Mouse (Mus musculus) liver, adult 2 months (tissue): ENCODE data around the gene Slc5a2. TPM values are rescaled to one million over a fixed set of nuclear protein-coding genes. Genes with fewer than 3 reads are reported as not detected.

Experiments
- DNase-seq: peaks from one replicate; pipeline ENCODE4 v3.0.0-alpha.2; 2011; ENCODE audit warnings: low read depth, low spot score; ENCODE audit errors: extremely low read depth
- H3K27ac ChIP-seq: fragments of 200-500 bp; replicated peaks from 2 replicates; pipeline ENCODE4 v1.5.1; 2012; ENCODE audit warnings: low read depth, mild to moderate bottlenecking, control low read depth, inconsistent platforms, low read length; ENCODE audit not compliant: insufficient read depth
- H3K27me3 ChIP-seq: fragments of 200-500 bp; 2 replicates; pipeline ENCODE4 v1.6.1; 2012; ENCODE audit warnings: mild to moderate bottlenecking, moderate library complexity, low read length, inconsistent platforms; ENCODE audit not compliant: control insufficient read depth, insufficient read depth
- H3K36me3 ChIP-seq: fragments of 200-500 bp; 2 replicates; pipeline ENCODE4 v1.6.1; 2012; ENCODE audit warnings: low read length, inconsistent platforms; ENCODE audit not compliant: control insufficient read depth, insufficient read depth
- H3K4me1 ChIP-seq: fragments of 200-500 bp; 2 replicates; pipeline ENCODE4 v1.6.1; 2011; ENCODE audit warnings: low read length; ENCODE audit not compliant: control insufficient read depth, insufficient read depth
- H3K4me3 ChIP-seq: fragments of 200-500 bp; 2 replicates; pipeline ENCODE4 v1.5.1; 2011; ENCODE audit warnings: low read depth, mild to moderate bottlenecking, control low read depth, low read length, moderate library complexity; ENCODE audit not compliant: insufficient read depth
- H3K79me2 ChIP-seq: fragments of 200-500 bp; 2 replicates; pipeline ENCODE4 v1.6.1; 2012; ENCODE audit warnings: inconsistent platforms, mild to moderate bottlenecking, low read length, moderate library complexity; ENCODE audit not compliant: control insufficient read depth, insufficient read depth
- H3K9ac ChIP-seq: fragments of 200-500 bp; 2 replicates; pipeline ENCODE4 v1.6.1; 2012; ENCODE audit warnings: low read depth, mild to moderate bottlenecking, control low read depth, inconsistent platforms, low read length
- CTCF ChIP-seq: fragments of 200-500 bp; IDR thresholded peaks from 2 replicates; pipeline ENCODE4 v1.5.1; 2011; ENCODE audit warnings: low read depth, low read length, control low read depth
- POLR2A ChIP-seq: fragments of 200-500 bp; IDR thresholded peaks from 2 replicates; pipeline ENCODE4 v1.6.1; 2011; ENCODE audit warnings: low read length, control low read depth; ENCODE audit not compliant: insufficient read depth; ENCODE audit errors: extremely low read depth
- WGBS: fragments of 180-500 bp; shearing (Covaris S2); methylation state at CpG from one replicate; pipeline ENCODE4 v1.1.7; 2018; 5-methylcytosine and 5-hydroxymethylcytosine counted together
- polyA plus RNA-seq: library from polyadenylated mRNA; depleted of rRNA; stranded (reverse); fragments of >200 nt; gene quantifications from 2 replicates; pipeline ENCODE4 v1.2.3, GENCODE M21; 2012
- total RNA-seq: library from RNA; depleted of rRNA; stranded (reverse); fragments of >200 nt; gene quantifications from 2 replicates; pipeline ENCODE4 v1.2.3, GENCODE M21; 2014

The Slc5a2 gene
- total and polyA plus RNA-seq, 2 experiments, result not detected

GRCm38 (mm10) chr7:128236426-128236825 is 29.0 kb upstream of the Slc5a2 start:
- WGBS, result 98% methylated on average over 13 of the region's 13 CpGs
- TF ChIP-seq CTCF (no peak), POLR2A (no peak)
- no peak for DNase-seq
- no peak overlapping the region for H3K9ac ChIP-seq
- H3K27me3 ChIP-seq, result no peaks in the 10 kb centered on the region
- H3K79me2 ChIP-seq, result no peaks in the 10 kb centered on the region
- no peaks in the 10 kb centered on the region for H3K36me3 ChIP-seq
- peaks cover 19% of the 10 kb centered on the region for H3K4me1 ChIP-seq
- no peak overlapping the region; the same call in 1 of the 2 replicates for H3K4me3 ChIP-seq
- H3K27ac ChIP-seq, result peak overlapping the region; percentile 88

DNA sequence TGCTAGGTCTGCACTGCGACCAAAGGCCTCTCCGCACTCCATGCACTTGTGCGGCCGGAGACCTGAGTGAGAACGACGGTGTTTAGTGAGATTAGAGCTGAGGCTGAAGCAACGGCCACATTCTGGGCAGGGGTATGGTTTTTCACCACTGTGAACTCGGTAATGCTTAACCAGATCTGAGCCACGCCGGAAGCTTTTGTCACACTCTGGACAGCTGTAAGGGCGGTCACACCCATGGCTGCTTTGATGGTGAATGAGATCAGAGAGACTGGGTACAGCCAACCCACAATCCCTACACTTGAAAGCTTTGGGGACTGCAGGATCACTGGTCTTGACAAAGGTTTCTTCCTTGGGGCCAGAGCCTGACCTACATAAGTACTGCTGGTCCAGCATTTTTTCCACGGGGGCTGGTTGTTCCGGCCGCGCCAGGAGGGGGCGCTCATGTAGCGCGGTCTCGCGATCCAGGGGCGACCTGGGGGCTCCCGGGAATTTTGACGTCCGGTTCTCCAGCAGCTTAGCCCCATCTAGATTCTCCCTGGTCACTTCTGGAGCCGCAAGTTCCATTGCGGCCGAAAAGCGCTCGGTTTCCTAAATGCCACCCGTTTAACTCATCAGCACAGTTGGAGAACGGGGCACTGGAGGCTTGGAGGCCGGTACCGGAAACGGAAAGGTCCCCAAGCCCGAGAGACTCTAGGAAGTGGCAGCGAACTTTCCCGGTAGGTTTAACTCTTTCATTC is 28.4 kb upstream of the Slc5a2 start, which contains the start of gene Armc5:
TSS of gene Armc5 (plus strand) at position 487 of the 737 bp plus-strand sequence.
- Histone ChIP-seq H3K27me3 (no peaks in the 10 kb centered on the region), H3K9ac (peak within 1 kb of the TSS; percentile 90), H3K36me3 (no peaks in the 10 kb centered on the region), H3K4me3 (peak within 1 kb of the TSS; percentile 70), H3K27ac (peak within 1 kb of the TSS; percentile 88), H3K79me2 (no peaks in the 10 kb centered on the region), H3K4me1 (peaks cover 19% of the 10 kb centered on the region)
- TF ChIP-seq POLR2A (no peak), CTCF (peak; percentile 78)
- DNase-seq, result peak; percentile 74
- 22% methylated on average over 37 of the region's 37 CpGs for WGBS

DNA sequence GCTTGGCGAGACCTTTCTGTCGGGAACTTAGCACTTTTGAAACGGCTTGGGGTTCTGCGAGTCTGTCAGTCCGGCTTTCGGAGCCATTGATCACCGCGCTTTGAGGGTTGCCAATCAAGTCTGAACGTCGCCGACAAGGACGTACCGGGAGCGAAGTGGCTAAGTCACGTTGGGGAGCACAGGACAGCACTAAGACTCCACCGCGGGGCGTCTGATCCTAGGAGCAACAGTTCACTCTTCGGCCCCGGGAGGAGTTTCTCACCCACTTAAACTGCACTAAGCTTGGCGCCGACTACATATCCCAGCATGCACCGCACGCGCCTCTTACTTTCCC is 27.9 kb upstream of the Slc5a2 start:
- Histone ChIP-seq H3K36me3 (no peaks in the 10 kb centered on the region), H3K27ac (peak overlapping the region; percentile 88), H3K27me3 (no peaks in the 10 kb centered on the region), H3K79me2 (no peaks in the 10 kb centered on the region), H3K4me1 (peaks cover 19% of the 10 kb centered on the region), H3K9ac (peak overlapping the region; percentile 77), H3K4me3 (peak overlapping the region; percentile 70)
- WGBS, result under 1% methylated on average over 25 of the region's 25 CpGs
- TF ChIP-seq POLR2A (no peak), CTCF (no peak)
- no peak for DNase-seq

DNA sequence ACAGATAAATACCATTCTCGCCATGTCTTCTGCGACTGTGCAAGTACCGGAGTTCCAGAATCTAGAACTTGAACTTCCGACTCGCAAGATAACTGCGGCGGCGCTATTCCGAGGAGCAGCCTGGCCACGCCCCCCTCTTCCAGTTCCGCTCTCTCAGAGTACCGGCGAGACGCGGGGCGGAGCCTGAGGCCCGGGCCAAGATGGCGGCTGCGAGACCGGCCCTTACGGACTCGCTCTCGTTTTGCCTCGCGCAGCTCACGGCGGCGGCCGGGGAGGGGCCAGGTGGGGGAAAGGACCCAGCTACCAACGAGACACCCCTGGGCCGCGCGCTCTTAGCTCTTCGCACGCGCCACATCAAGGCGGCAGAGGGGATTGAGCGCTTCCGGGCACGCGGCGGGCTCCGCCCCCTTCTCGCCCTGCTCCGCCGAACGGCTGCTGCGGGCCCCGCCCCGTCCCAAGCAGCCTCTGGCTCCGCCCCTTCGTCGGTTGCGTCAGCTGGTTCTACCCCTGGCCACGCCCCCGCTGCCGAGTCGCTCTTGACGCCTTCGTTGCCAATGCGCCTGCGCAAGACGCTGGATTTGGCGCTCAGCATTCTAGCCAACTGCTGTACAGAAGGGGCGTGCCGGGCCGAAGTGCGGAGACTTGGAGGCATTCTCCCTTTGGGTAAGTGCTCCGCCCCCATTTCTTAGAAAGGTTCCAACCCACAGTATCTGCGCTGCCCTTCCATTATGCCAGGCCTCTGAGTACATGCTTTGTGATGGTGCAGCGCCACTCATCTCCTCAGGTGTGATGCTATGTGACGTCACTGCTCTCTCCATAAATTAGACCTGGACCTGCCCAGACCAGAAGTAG is 27.3 kb upstream of the Slc5a2 start, which contains the start of gene 9130023H24Rik:
TSS of gene 9130023H24Rik (minus strand) at position 105 of the 852 bp plus-strand sequence.
- under 1% methylated on average over 72 of the region's 72 CpGs for WGBS
- DNase-seq, result peak; percentile 92
- peak within 1 kb of the TSS; percentile 88 for H3K27ac ChIP-seq
- H3K9ac ChIP-seq, result peak within 1 kb of the TSS; percentile 90
- no peaks in the 10 kb centered on the region for H3K36me3 ChIP-seq
- no peaks in the 10 kb centered on the region for H3K27me3 ChIP-seq
- no peaks in the 10 kb centered on the region for H3K79me2 ChIP-seq
- peak within 1 kb of the TSS; percentile 70 for H3K4me3 ChIP-seq
- TF ChIP-seq CTCF, result no peak
- TF ChIP-seq POLR2A, result peak; percentile 32; the same call in 1 of the 2 replicates
- peaks cover 19% of the 10 kb centered on the region for H3K4me1 ChIP-seq

GRCm38 (mm10) chr7:128238991-128239390 is 26.5 kb upstream of the Slc5a2 start:
- WGBS, result 14% methylated on average over 4 of the region's 4 CpGs
- Histone ChIP-seq H3K4me3 (no peak overlapping the region), H3K27me3 (no peaks in the 10 kb centered on the region), H3K4me1 (peaks cover 19% of the 10 kb centered on the region), H3K27ac (no peak overlapping the region), H3K36me3 (no peaks in the 10 kb centered on the region), H3K9ac (no peak overlapping the region), H3K79me2 (no peaks in the 10 kb centered on the region)
- peak; percentile 28 for DNase-seq
- no peak; the same call in 1 of the 2 replicates for TF ChIP-seq CTCF
- no peak for TF ChIP-seq POLR2A
